Mouse (Mus musculus) CH12.LX (cell line): Measurements from ENCODE around the gene Pou3f3. TPM values are rescaled to one million over a fixed set of nuclear protein-coding genes. Genes with fewer than 3 reads are reported as not detected.

Source experiments
- DNase-seq: peaks from one replicate; pipeline ENCODE4 v3.0.0-alpha.2; 2013; ENCODE audit errors: extremely low read depth
- H3K27ac ChIP-seq: 2 replicates; pipeline ENCODE4 v1.5.1; 2012; ENCODE audit warnings: low read depth, mild to moderate bottlenecking, control low read depth, moderate library complexity; ENCODE audit not compliant: insufficient read depth
- H3K27me3 ChIP-seq: replicated peaks from 2 replicates; pipeline ENCODE3; 2012; ENCODE audit warnings: inconsistent platforms
- H3K36me3 ChIP-seq, 2 experiments: replicated peaks in 1 of 2; 2 replicates each; pipeline versions ENCODE3 to v1.6.1; 2012; ENCODE audit warnings: inconsistent platforms in 1 of 2, low read length in 1 of 2, mild to moderate bottlenecking in 1 of 2, mixed read lengths in 1 of 2, moderate library complexity in 1 of 2; ENCODE audit not compliant: control insufficient read depth in 1 of 2, insufficient read depth in 1 of 2
- H3K4me1 ChIP-seq, 2 experiments: 2 replicates each; pipeline ENCODE4 v1.6.1; 2012; ENCODE audit warnings: inconsistent platforms in 1 of 2, moderate library complexity in 1 of 2; ENCODE audit not compliant: insufficient read depth in 2 of 2, control insufficient read depth in 1 of 2
- H3K4me2 ChIP-seq: 2 replicates; pipeline ENCODE4 v1.6.1; 2012; ENCODE audit warnings: low read depth, mild to moderate bottlenecking, control low read depth; ENCODE audit not compliant: poor library complexity, insufficient read depth, severe bottlenecking
- H3K4me3 ChIP-seq, 3 experiments: fragments of 150-350 bp in 1 of 3; sonication (generic) in 1 of 3; replicated peaks in 1 of 3; 2 replicates each; pipeline versions ENCODE3 to v1.5.1; 2011 to 2012; ENCODE audit warnings: low read depth in 2 of 3, low read length in 2 of 3, mild to moderate bottlenecking in 2 of 3, moderate library complexity in 2 of 3, control low read depth in 1 of 3, improper control_type of control experiment in 1 of 3, inconsistent platforms in 1 of 3, mixed read lengths in 1 of 3; ENCODE audit not compliant: poor library complexity in 1 of 3
- H3K79me2 ChIP-seq: replicated peaks from 2 replicates; pipeline ENCODE4 v1.6.1; 2012; ENCODE audit warnings: mild to moderate bottlenecking, moderate library complexity; ENCODE audit not compliant: control insufficient read depth, poor library complexity, insufficient read depth, severe bottlenecking; ENCODE audit errors: extremely low read depth
- H3K9ac ChIP-seq: 2 replicates; pipeline ENCODE4 v1.6.1; 2012; ENCODE audit warnings: low read depth, mild to moderate bottlenecking, control low read depth, moderate library complexity; ENCODE audit not compliant: insufficient read depth
- H3K9me3 ChIP-seq: replicated peaks from 2 replicates; pipeline ENCODE3; 2012; ENCODE audit warnings: low read length, inconsistent platforms, mixed read lengths
- CHD1 ChIP-seq: IDR thresholded peaks from 2 replicates; pipeline ENCODE4 v1.6.1; 2012; ENCODE audit warnings: low read depth, low read length, improper control_type of control experiment, inconsistent platforms
- CTCF ChIP-seq, 2 experiments: IDR thresholded peaks in 1 of 2; conservative IDR thresholded peaks in 1 of 2; 2 replicates each; pipeline ENCODE4 v1.5.1; 2011 to 2012; ENCODE audit warnings: low read depth in 2 of 2, low read length in 2 of 2, improper control_type of control experiment in 1 of 2, inconsistent platforms in 1 of 2, mild to moderate bottlenecking in 1 of 2, moderate library complexity in 1 of 2
- E2F4 ChIP-seq: IDR thresholded peaks from 2 replicates; pipeline ENCODE4 v1.6.1; 2011; ENCODE audit warnings: low read depth, low read length, improper control_type of control experiment; ENCODE audit not compliant: insufficient replicate concordance
- ELF1 ChIP-seq: IDR thresholded peaks from 2 replicates; pipeline ENCODE4 v1.6.1; 2014; ENCODE audit warnings: low read depth, mild to moderate bottlenecking, inconsistent platforms, low read length, improper control_type of control experiment
- EP300 ChIP-seq: IDR thresholded peaks from 2 replicates; pipeline ENCODE4 v1.6.1; 2011; ENCODE audit warnings: low read length, improper control_type of control experiment
- ETS1 ChIP-seq: conservative IDR thresholded peaks from 2 replicates; pipeline ENCODE4 v1.6.1; 2012; ENCODE audit warnings: low read depth, mild to moderate bottlenecking, inconsistent platforms, low read length, improper control_type of control experiment, moderate library complexity
- JUN ChIP-seq: IDR thresholded peaks from 2 replicates; pipeline ENCODE4 v1.6.1; 2011; ENCODE audit warnings: low read depth, mild to moderate bottlenecking, low read length, improper control_type of control experiment, moderate library complexity; ENCODE audit not compliant: insufficient read depth
- JUND ChIP-seq: conservative IDR thresholded peaks from 2 replicates; pipeline ENCODE4 v1.6.1; 2011; ENCODE audit warnings: low read depth, low read length, improper control_type of control experiment
- MAFK ChIP-seq: IDR thresholded peaks from 2 replicates; pipeline ENCODE4 v1.6.1; 2011; ENCODE audit warnings: low read length, improper control_type of control experiment; ENCODE audit not compliant: insufficient replicate concordance
- MEF2A ChIP-seq: IDR thresholded peaks from 2 replicates; pipeline ENCODE4 v1.6.1; 2014; ENCODE audit warnings: low read depth, mild to moderate bottlenecking, inconsistent platforms, low read length, improper control_type of control experiment, borderline replicate concordance
- MYC ChIP-seq: IDR thresholded peaks from 2 replicates; pipeline ENCODE4 v1.6.1; 2011; ENCODE audit warnings: low read depth, mild to moderate bottlenecking, improper control_type of control experiment, low read length
- NELFE ChIP-seq: IDR thresholded peaks from 2 replicates; pipeline ENCODE4 v1.6.1; 2011; ENCODE audit warnings: low read depth, low read length, improper control_type of control experiment
- NRF1 ChIP-seq: IDR thresholded peaks from 2 replicates; pipeline ENCODE4 v1.6.1; 2014; ENCODE audit warnings: low read depth, mild to moderate bottlenecking, inconsistent platforms, low read length, improper control_type of control experiment, moderate library complexity
- PAX5 ChIP-seq: IDR thresholded peaks from 2 replicates; pipeline ENCODE4 v1.6.1; 2012; ENCODE audit warnings: low read length, inconsistent platforms, mixed read lengths
- POLR2A ChIP-seq: IDR thresholded peaks from 2 replicates; pipeline ENCODE4 v1.6.1; 2011; ENCODE audit warnings: low read depth, mild to moderate bottlenecking, improper control_type of control experiment, low read length
- POLR2AphosphoS2 ChIP-seq: IDR thresholded peaks from 2 replicates; pipeline ENCODE4 v1.6.1; 2011; ENCODE audit warnings: low read depth, low read length, improper control_type of control experiment
- RAD21 ChIP-seq: IDR thresholded peaks from 2 replicates; pipeline ENCODE4 v1.6.1; 2011; ENCODE audit warnings: low read depth, mild to moderate bottlenecking, low read length, improper control_type of control experiment, moderate library complexity
- RCOR1 ChIP-seq: conservative IDR thresholded peaks from 2 replicates; pipeline ENCODE4 v1.6.1; 2012; ENCODE audit warnings: low read depth, mild to moderate bottlenecking, inconsistent platforms, low read length, improper control_type of control experiment
- SMC3 ChIP-seq: IDR thresholded peaks from 2 replicates; pipeline ENCODE4 v1.6.1; 2011; ENCODE audit warnings: low read depth, low read length, improper control_type of control experiment
- TBP ChIP-seq: conservative IDR thresholded peaks from 2 replicates; pipeline ENCODE4 v1.6.1; 2011; ENCODE audit warnings: low read depth, low read length, improper control_type of control experiment
- TCF12 ChIP-seq: IDR thresholded peaks from 2 replicates; pipeline ENCODE4 v1.6.1; 2014; ENCODE audit warnings: low read depth, mild to moderate bottlenecking, inconsistent platforms, low read length, improper control_type of control experiment
- UBTF ChIP-seq: IDR thresholded peaks from 2 replicates; pipeline ENCODE4 v1.6.1; 2012; ENCODE audit warnings: low read depth, mild to moderate bottlenecking, inconsistent platforms, low read length, improper control_type of control experiment, moderate library complexity
- USF1 ChIP-seq: IDR thresholded peaks from 2 replicates; pipeline ENCODE4 v1.6.1; 2014; ENCODE audit warnings: low read depth, mild to moderate bottlenecking, inconsistent platforms, low read length, improper control_type of control experiment
- USF2 ChIP-seq: conservative IDR thresholded peaks from 2 replicates; pipeline ENCODE4 v1.6.1; 2011; ENCODE audit warnings: low read depth, low read length, improper control_type of control experiment
- ZC3H11A ChIP-seq: IDR thresholded peaks from 2 replicates; pipeline ENCODE4 v1.6.1; 2012; ENCODE audit warnings: low read depth, mild to moderate bottlenecking, inconsistent platforms, low read length, improper control_type of control experiment
- ZMIZ1 ChIP-seq: IDR thresholded peaks from 2 replicates; pipeline ENCODE4 v1.6.1; 2012; ENCODE audit warnings: low read depth, mild to moderate bottlenecking, inconsistent platforms, low read length, improper control_type of control experiment
- ZNF384 ChIP-seq: IDR thresholded peaks from 2 replicates; pipeline ENCODE4 v1.6.1; 2012; ENCODE audit warnings: low read depth, low read length, improper control_type of control experiment, inconsistent platforms
- dilution Hi-C: fragments of 300-500 bp; cut with MboI; formaldehyde crosslinking; loops from 2 replicates; pipeline ENCODE4 v1.14.3; 2020; ENCODE audit warnings: low sequenced_read_pairs; ENCODE audit not compliant: extremely low pct_unique_long_range_greater_than_20kb, extremely low pct_ligation_motif_present
- in situ Hi-C: fragments of 300-500 bp; cut with MboI; formaldehyde crosslinking; loops from 3 replicates; pipeline ENCODE4 v1.14.3; 2019; ENCODE audit warnings: low sequenced_read_pairs, low pct_ligation_motif_present, low pct_unique_long_range_greater_than_20kb, mixed read lengths
- polyA plus RNA-seq: library from polyadenylated mRNA; unstranded; fragments of >175 nt; gene quantifications from 2 replicates; pipeline ENCODE4 v1.2.1, GENCODE M21; 2012; ENCODE audit warnings: low read depth; ENCODE audit not compliant: insufficient read length
- total RNA-seq, 2 experiments: library from RNA; depleted of rRNA; stranded (reverse); fragments of 300-350 nt in 1 of 2; fragments of >200 nt in 1 of 2; gene quantifications; 2 replicates each; pipeline ENCODE4 v1.2.3; 2012 to 2014

The Pou3f3 gene
- total and polyA plus RNA-seq, 3 experiments = not detected

DNA sequence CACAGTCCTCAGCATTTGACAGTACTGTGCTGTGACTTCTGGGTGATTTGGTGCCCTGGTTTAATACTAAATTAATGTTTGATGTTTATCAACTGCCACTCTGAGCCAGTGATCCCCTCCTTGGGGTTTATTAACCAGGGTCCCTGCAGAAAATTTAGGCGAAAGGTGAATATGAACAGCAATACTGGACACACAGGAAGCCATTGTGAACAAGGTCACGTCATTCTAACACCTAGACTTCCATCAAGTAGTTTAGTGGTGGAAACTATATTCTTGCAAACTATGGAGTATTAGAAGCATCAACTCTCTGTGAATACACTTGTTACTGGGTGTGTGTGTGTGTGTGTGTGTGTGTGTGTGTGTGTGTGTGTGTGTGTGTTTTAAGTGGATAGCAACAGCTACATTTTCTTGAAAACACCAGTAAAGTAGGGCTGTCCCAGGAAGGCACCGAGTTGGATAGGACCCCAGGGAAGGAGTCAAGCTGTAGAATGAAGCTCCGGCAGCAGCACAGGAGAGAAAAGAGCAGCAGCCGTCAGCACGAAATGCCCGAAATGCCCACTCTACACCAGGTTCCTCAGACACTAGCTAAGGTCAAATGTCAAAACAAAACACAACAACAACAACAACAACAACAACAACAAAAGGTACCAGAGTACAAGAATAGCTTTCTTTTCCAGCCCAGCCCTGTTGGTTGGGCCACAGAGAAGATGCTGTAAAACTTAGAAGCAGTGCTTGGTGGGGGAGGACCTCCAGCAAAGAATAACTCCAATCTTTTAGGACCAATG, 7.6 kb upstream of the Pou3f3 start:
- H3K79me2 ChIP-seq = no peaks in the 10 kb centered on the region
- dilution Hi-C loops = no loop called here
- TF ChIP-seq SMC3 = no peak
- TF ChIP-seq NELFE = no peak
- no peak for TF ChIP-seq USF1
- no peak for TF ChIP-seq TCF12
- no peak for TF ChIP-seq JUND
- TF ChIP-seq POLR2A = no peak
- TF ChIP-seq PAX5 = no peak
- TF ChIP-seq MAFK = no peak
- no peak for TF ChIP-seq ELF1
- TF ChIP-seq USF2 = no peak
- TF ChIP-seq ZNF384 = no peak
- TF ChIP-seq CTCF (conservative IDR thresholded peaks at IDR 0.05 in 1 of 2, IDR thresholded peaks at IDR 0.05 in 1 of 2; ENCODE audit: low read depth in 2 of 2, low read length in 2 of 2) = no peak
- TF ChIP-seq RAD21 = no peak
- TF ChIP-seq ETS1 = no peak
- TF ChIP-seq UBTF = no peak
- TF ChIP-seq E2F4 = no peak
- TF ChIP-seq MYC = no peak
- TF ChIP-seq, all 38 proteins: peak for 0
- H3K4me2 ChIP-seq = no peak overlapping the region
- DNase-seq = no peak
- no peak overlapping the region for H3K27ac ChIP-seq
- no peaks in the 10 kb centered on the region for H3K36me3 ChIP-seq
- H3K27me3 ChIP-seq = no peaks in the 10 kb centered on the region
- peaks cover 50% of the 10 kb centered on the region for H3K9me3 ChIP-seq
- H3K4me3 ChIP-seq = no peak overlapping the region
- no peaks in the 10 kb centered on the region for H3K4me1 ChIP-seq
- in situ Hi-C loops = no loop called here
- H3K9ac ChIP-seq = no peak overlapping the region

DNA sequence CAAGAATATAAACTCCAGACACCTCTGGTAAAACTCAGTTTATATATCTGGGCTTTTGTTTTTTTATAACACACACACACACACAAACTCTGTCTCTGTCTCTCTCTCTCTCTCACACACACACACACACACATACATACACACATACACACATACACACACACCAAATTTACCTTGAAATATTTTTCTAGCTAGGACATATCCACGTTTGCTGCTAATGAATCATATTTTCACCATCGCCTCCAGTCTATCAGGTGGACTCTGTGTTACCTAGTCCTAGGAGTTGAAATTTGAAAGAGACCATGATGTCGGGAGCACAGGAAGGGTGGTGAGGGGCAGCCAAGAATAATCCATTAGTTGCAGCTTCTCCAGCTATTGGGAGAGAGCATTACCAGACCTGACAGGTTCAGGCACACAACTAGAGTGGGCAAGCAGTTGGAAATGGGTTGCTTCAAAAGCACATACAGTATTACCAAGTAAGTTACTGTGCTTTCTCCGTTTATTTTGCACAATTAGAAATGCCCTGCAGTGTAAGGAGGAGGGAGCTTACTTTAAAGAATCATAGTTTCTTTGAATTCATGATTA, 6.9 kb upstream of the Pou3f3 start:
- H3K4me1 ChIP-seq = no peaks in the 10 kb centered on the region
- H3K4me2 ChIP-seq = no peak overlapping the region
- no peaks in the 10 kb centered on the region for H3K36me3 ChIP-seq
- in situ Hi-C loops = no loop called here
- no peak overlapping the region for H3K27ac ChIP-seq
- H3K79me2 ChIP-seq = no peaks in the 10 kb centered on the region
- H3K4me3 ChIP-seq = no peak overlapping the region
- TF ChIP-seq JUN (no peak), ZC3H11A (no peak), TBP (no peak), USF2 (no peak), NRF1 (no peak), MEF2A (no peak), E2F4 (no peak), POLR2AphosphoS2 (no peak), MAFK (no peak), NELFE (no peak), CHD1 (no peak), RCOR1 (no peak), UBTF (no peak), ELF1 (no peak), EP300 (no peak), MYC (no peak), ZMIZ1 (no peak), ETS1 (no peak)
- TF ChIP-seq, all 38 proteins: peak for 0
- no peak overlapping the region for H3K9ac ChIP-seq
- DNase-seq = no peak
- peaks cover 49% of the 10 kb centered on the region for H3K9me3 ChIP-seq
- H3K27me3 ChIP-seq = no peaks in the 10 kb centered on the region
- dilution Hi-C loops = no loop called here
